Mouse (Mus musculus) olfactory bulb, adult 2 months (tissue): ENCODE results near the gene Tmem234. TPM values are rescaled to one million over a fixed set of nuclear protein-coding genes. Genes with fewer than 3 reads are reported as not detected.

Experiments
- H3K27ac ChIP-seq: fragments of 200-500 bp; 2 replicates; pipeline ENCODE4 v1.5.1; 2012; ENCODE audit warnings: low read depth, low read length; ENCODE audit not compliant: insufficient read depth
- H3K4me1 ChIP-seq: fragments of 200-500 bp; 2 replicates; pipeline ENCODE4 v1.6.1; 2012; ENCODE audit warnings: low read length; ENCODE audit not compliant: control insufficient read depth, insufficient read depth
- H3K4me3 ChIP-seq: fragments of 200-500 bp; 2 replicates; pipeline ENCODE4 v1.5.1; 2012; ENCODE audit warnings: mild to moderate bottlenecking, low read depth, low read length, moderate library complexity; ENCODE audit not compliant: insufficient read depth
- CTCF ChIP-seq: fragments of 200-500 bp; IDR thresholded peaks from 2 replicates; pipeline ENCODE4 v1.5.1; 2012; ENCODE audit warnings: low read depth, mild to moderate bottlenecking, low read length, moderate library complexity; ENCODE audit not compliant: insufficient read depth
- POLR2A ChIP-seq: fragments of 200-500 bp; IDR thresholded peaks from 2 replicates; pipeline ENCODE4 v1.6.1; 2012; ENCODE audit warnings: mild to moderate bottlenecking, low read depth, low read length, moderate library complexity; ENCODE audit not compliant: insufficient read depth
- WGBS: fragments of 180-500 bp; shearing (Covaris S2); methylation state at CpG from one replicate; pipeline ENCODE4 v1.1.7; 2018; 5-methylcytosine and 5-hydroxymethylcytosine counted together
- polyA plus RNA-seq: library from polyadenylated mRNA; stranded (reverse); fragments of >200 nt; gene quantifications from 2 replicates; pipeline ENCODE4 v1.2.4, GENCODE M21; 2012; ENCODE audit warnings: low replicate concordance; ENCODE audit not compliant: missing spikeins, insufficient read depth, insufficient read length

The Tmem234 gene
- polyA plus RNA-seq, 1 experiment: 500 TPM

DNA sequence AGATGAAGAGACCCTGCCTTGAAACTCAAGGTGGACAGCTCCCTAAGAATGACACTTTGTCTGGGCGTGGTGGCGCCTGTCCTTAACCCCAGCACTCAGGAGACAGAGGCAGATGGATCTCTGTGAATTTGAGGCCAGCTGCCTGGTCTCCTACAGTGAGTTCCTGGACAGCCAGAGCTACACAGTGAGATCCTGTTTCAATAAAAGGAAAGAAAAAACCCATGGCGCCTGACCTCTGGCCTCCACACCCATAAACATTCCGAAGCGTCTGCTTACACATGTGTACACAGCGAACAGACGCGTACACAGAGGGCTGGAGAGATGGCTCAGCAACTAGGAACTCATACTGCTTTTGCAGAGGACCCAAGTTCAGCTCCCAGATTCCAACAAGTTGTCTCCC lies 36.8 kb upstream of the Tmem234 start:
- Histone ChIP-seq H3K27ac (no peak overlapping the region), H3K4me1 (no peaks in the 10 kb centered on the region), H3K4me3 (no peak overlapping the region)
- TF ChIP-seq CTCF (no peak), POLR2A (no peak)
- WGBS: 85% methylated on average over 8 of the region's 8 CpGs

GRCm38 (mm10) chr4:129565139-129565538 lies 35.3 kb upstream of the Tmem234 start:
- no peak for TF ChIP-seq POLR2A
- 84% methylated on average over 6 of the region's 6 CpGs for WGBS
- Histone ChIP-seq H3K4me1 (no peaks in the 10 kb centered on the region), H3K4me3 (no peak overlapping the region), H3K27ac (no peak overlapping the region)

DNA sequence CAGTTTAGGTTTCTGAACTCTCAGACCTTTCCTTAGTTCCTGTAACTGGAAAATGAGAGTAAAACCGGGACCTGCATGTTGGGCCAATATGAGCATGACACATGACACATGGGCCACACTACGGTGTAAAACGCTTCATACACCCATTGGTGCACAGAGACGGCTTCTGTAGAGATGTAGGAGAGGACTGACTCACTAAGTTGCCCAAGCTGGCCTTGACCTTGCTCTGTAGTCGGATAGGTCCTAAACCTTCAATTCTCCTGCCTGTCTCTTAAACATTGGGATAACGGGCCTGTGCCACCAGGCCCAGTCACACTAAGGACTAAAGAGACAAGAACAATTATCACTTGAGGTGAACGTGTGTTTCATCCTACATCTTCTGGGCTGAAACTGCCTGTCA lies 32.1 kb upstream of the Tmem234 start:
- TF ChIP-seq POLR2A: no peak
- no peak for TF ChIP-seq CTCF
- Histone ChIP-seq H3K4me1 (no peaks in the 10 kb centered on the region), H3K27ac (no peak overlapping the region), H3K4me3 (no peak overlapping the region)
- WGBS: 92% methylated on average over 7 of the region's 7 CpGs

DNA sequence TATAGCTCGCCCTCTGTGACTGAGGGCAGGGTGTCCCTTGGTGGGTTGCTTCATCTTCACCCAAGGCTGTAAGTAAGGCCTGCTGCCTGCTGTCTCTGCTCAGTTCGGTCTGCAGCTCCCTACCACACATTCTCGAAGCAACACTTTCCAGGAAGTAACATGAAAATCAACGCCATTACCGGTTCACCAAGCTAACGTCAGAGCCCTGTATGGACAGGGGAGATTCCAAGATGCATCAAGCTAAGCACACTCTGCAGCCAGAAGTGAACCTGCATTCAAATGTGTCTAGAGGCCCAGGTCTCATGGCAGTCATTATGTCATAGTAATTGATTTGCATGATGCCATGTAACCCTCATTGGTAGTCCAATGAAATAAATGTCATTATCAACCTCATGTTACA lies 30.4 kb upstream of the Tmem234 start:
- no peak for TF ChIP-seq CTCF
- TF ChIP-seq POLR2A: no peak

GRCm38 (mm10) chr4:129571551-129572084 lies 28.9 kb upstream of the Tmem234 start:
- Histone ChIP-seq H3K4me3 (no peak overlapping the region), H3K27ac (no peak overlapping the region), H3K4me1 (no peaks in the 10 kb centered on the region)
- TF ChIP-seq POLR2A (no peak), CTCF (no peak)
- WGBS: 75% methylated on average over 8 of the region's 8 CpGs

More for the DNA sequence above, 30.4 kb upstream of the Tmem234 start:
- H3K4me1 ChIP-seq: no peaks in the 10 kb centered on the region
- H3K27ac ChIP-seq: no peak overlapping the region
- H3K4me3 ChIP-seq: no peak overlapping the region
- WGBS: 85% methylated on average over 6 of the region's 6 CpGs

- no peak overlapping the region for H3K4me3 ChIP-seq
- no peak for TF ChIP-seq POLR2A
- TF ChIP-seq CTCF: no peak
- 82% methylated on average over 13 of the region's 13 CpGs for WGBS
- peaks cover 3% of the 10 kb centered on the region; the same call in 1 of the 2 replicates for H3K4me1 ChIP-seq
- no peak overlapping the region for H3K27ac ChIP-seq
Observed at GRCm38 (mm10) chr4:129572236-129573092, 28.0 kb upstream of the Tmem234 start.

GRCm38 (mm10) chr4:129573093-129573370 lies 27.4 kb upstream of the Tmem234 start:
- TF ChIP-seq CTCF (no peak), POLR2A (no peak)
- Histone ChIP-seq H3K27ac (no peak overlapping the region), H3K4me1 (peaks cover 3% of the 10 kb centered on the region; the same call in 1 of the 2 replicates), H3K4me3 (no peak overlapping the region)
- WGBS: 100% methylated on average over 4 of the region's 4 CpGs

- 94% methylated on average over 8 of the region's 8 CpGs for WGBS
- TF ChIP-seq POLR2A (no peak), CTCF (no peak)
- Histone ChIP-seq H3K4me3 (no peak within 1 kb of the TSS), H3K27ac (no peak within 1 kb of the TSS), H3K4me1 (peaks cover 3% of the 10 kb centered on the region; the same call in 1 of the 2 replicates)
Observed at GRCm38 (mm10) chr4:129573430-129573829, 27.0 kb upstream of the Tmem234 start, which contains the start of gene Lck. Gene Lck (minus strand): TSS chr4:129573641.

GRCm38 (mm10) chr4:129575171-129575844 lies 25.2 kb upstream of the Tmem234 start:
- Histone ChIP-seq H3K4me1 (peaks cover 3% of the 10 kb centered on the region; the same call in 1 of the 2 replicates), H3K4me3 (no peak overlapping the region), H3K27ac (no peak overlapping the region)
- TF ChIP-seq POLR2A (no peak), CTCF (no peak)
- 62% methylated on average over 8 of the region's 8 CpGs for WGBS
